Mouse (Mus musculus) cerebellum, adult 2 months (tissue): ENCODE data around the gene Ednra. TPM values are rescaled to one million over a fixed set of nuclear protein-coding genes. Genes with fewer than 3 reads are reported as not detected.

Experiments
- DNase-seq, 2 experiments: peaks; one replicate each; pipeline ENCODE4 v3.0.0; 2021
- H3K27ac ChIP-seq: fragments of 200-500 bp; 2 replicates; pipeline ENCODE4 v1.5.1; 2012; ENCODE audit warnings: low read length, control low read depth, inconsistent platforms; ENCODE audit not compliant: insufficient read depth
- H3K27me3 ChIP-seq: fragments of 200-500 bp; 2 replicates; pipeline ENCODE4 v1.6.1; 2012; ENCODE audit warnings: inconsistent platforms, mild to moderate bottlenecking, low read length, moderate library complexity; ENCODE audit not compliant: control insufficient read depth, insufficient read depth
- H3K4me1 ChIP-seq: fragments of 200-500 bp; 2 replicates; pipeline ENCODE4 v1.6.1; 2011; ENCODE audit warnings: low read length; ENCODE audit not compliant: control insufficient read depth, insufficient read depth
- H3K4me3 ChIP-seq: fragments of 200-500 bp; replicated peaks from 2 replicates; pipeline ENCODE3; 2011; ENCODE audit warnings: mild to moderate bottlenecking, low read depth, low read length, control low read depth; ENCODE audit not compliant: insufficient read depth
- CTCF ChIP-seq: fragments of 200-500 bp; IDR thresholded peaks from 2 replicates; pipeline ENCODE4 v1.5.1; 2011; ENCODE audit warnings: low read depth, mild to moderate bottlenecking, control low read depth, low read length, moderate library complexity, borderline replicate concordance; ENCODE audit not compliant: insufficient read depth
- POLR2A ChIP-seq: fragments of 200-500 bp; IDR thresholded peaks from 2 replicates; pipeline ENCODE4 v1.6.1; 2011; ENCODE audit warnings: low read length, control low read depth, borderline replicate concordance; ENCODE audit not compliant: insufficient read depth
- WGBS: fragments of 180-500 bp; shearing (Covaris S2); methylation state at CpG from one replicate; pipeline ENCODE4 v1.1.7; 2018; 5-methylcytosine and 5-hydroxymethylcytosine counted together
- polyA plus RNA-seq: library from polyadenylated mRNA; depleted of rRNA; stranded (reverse); fragments of >200 nt; gene quantifications from 2 replicates; pipeline ENCODE4 v1.2.3, GENCODE M21; 2012; rRNA removed

Gene Ednra
- 3.7 and 4.2 TPM in 2 replicates for polyA plus RNA-seq

DNA sequence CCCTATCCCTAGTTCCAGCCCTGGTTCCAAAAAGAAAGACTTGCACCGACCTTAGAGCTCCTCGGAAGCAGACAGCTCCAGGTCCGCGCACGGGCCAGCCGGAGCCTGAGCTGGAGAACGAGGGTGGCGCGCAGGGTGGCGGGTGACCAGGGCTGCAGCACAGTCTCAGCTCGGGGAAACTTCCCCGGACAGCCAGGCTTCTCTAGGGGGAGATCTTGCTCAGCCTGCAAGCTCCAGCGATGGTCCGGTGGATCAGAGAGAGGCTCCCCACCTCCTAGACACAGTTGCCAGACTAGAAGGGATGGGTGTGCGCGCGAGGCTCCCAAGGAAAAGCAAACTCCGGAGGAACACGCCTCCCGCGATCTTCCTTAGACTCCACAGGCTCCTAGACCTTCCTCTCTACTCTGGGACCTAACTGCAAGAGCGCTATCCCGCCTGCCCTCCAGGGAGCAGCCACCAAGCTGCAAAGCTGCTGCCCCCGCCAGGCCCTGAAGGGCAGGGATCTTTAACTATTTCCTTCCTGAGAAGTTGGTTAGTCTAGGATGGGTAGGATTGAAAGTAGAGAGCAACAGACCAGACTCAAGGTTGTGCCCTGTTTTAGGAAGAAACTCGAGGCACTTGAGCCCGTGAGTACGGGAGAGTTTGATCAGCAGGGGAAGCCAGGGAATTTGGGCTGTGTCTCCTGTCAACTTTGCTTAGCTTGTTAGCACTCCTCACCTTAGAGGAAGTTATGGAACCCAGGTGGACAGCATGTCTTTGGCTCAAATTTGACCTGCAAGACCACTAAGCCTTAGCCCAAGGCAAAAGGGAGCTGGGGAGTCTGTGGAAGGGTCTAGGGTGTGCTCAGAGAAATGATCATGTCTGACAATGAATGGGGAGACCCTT is at the start of gene Ednra:
Gene Ednra (minus strand): TSS at position 419 of the 885 bp plus-strand sequence.
- DNase-seq = peak in 1 of 2 experiments; percentile 5
- Histone ChIP-seq H3K27me3 (no peaks in the 10 kb centered on the region), H3K4me3 (peak within 1 kb of the TSS; percentile 22), H3K4me1 (no peaks in the 10 kb centered on the region), H3K27ac (no peak within 1 kb of the TSS)
- whole genome bisulfite sequencing = 2% methylated on average over 27 of the region's 27 CpGs
- no peak for TF ChIP-seq CTCF
- TF ChIP-seq POLR2A = no peak

- no peaks in the 10 kb centered on the region for H3K27me3 ChIP-seq
- no peak overlapping the region for H3K27ac ChIP-seq
- no peak for TF ChIP-seq CTCF
- no peak for TF ChIP-seq POLR2A
- WGBS = 87% methylated on average over 4 of the region's 4 CpGs
- no peak for DNase-seq
- no peak overlapping the region for H3K4me3 ChIP-seq
- no peaks in the 10 kb centered on the region for H3K4me1 ChIP-seq
Measured at GRCm38 (mm10) chr8:77773831-77774230, 49.6 kb upstream of the Ednra start.

DNA sequence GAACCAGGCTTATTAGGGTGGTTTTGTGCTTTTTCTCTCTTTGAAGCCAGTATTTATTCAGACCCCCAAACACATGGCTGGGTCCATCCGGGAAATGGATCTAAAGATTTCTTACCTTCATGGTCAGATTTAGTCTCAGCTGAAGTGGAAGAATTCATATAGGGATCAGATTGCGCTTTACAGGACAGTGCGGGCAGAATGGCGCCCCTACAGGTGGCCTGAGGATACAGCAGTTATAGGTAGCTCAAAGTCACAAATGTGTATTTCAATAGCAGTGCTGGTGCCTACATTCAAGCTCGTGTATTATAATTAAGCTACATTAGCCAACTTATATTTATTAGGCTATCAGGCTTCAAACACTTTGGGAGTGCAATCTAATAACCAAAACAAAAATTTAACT is 49.0 kb upstream of the Ednra start:
- Histone ChIP-seq H3K27me3 (no peaks in the 10 kb centered on the region), H3K4me3 (no peak overlapping the region), H3K4me1 (no peaks in the 10 kb centered on the region), H3K27ac (no peak overlapping the region)
- 81% methylated on average over 5 of the region's 5 CpGs for WGBS
- TF ChIP-seq CTCF (peak; percentile 12; the same call in 1 of the 2 replicates), POLR2A (no peak)
- DNase-seq = no peak

- no peak overlapping the region for H3K4me3 ChIP-seq
- H3K27me3 ChIP-seq = no peaks in the 10 kb centered on the region
- no peaks in the 10 kb centered on the region for H3K4me1 ChIP-seq
- no peak overlapping the region for H3K27ac ChIP-seq
- 31% methylated on average over 5 of the region's 5 CpGs for WGBS
- TF ChIP-seq CTCF (no peak), POLR2A (no peak)
- DNase-seq = no peak
Measured at GRCm38 (mm10) chr8:77772210-77772886, 48.1 kb upstream of the Ednra start.

DNA sequence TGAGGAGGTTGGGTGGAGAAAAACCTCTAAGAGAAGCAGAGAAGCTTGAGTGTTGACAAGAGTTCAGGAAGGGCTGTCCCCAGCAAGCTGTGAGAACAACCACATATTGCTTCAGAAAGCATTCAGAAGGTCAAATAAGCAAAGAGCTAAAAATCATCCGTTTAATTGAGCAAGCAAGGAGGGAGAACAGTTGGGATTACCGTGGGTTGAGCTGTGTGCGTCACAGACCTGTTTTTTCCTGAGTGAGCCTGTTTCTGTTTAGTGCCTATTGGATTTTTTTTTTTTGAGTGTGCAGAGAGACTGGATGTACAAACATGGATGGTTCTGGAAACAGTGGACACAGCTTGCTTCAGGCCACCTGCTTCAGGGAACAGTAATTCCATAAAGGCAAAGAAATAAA is 46.7 kb upstream of the Ednra start:
- 53% methylated on average over 3 of the region's 3 CpGs for WGBS
- H3K27me3 ChIP-seq = no peaks in the 10 kb centered on the region
- H3K27ac ChIP-seq = no peak overlapping the region
- H3K4me3 ChIP-seq = no peak overlapping the region
- peak in 1 of 2 experiments; percentile 6 for DNase-seq
- TF ChIP-seq POLR2A (no peak), CTCF (no peak)
- H3K4me1 ChIP-seq = no peaks in the 10 kb centered on the region

- no peak for DNase-seq
- H3K27ac ChIP-seq = no peak overlapping the region
- no peak overlapping the region for H3K4me3 ChIP-seq
- TF ChIP-seq POLR2A (no peak), CTCF (no peak)
- no peaks in the 10 kb centered on the region for H3K27me3 ChIP-seq
- WGBS = 85% methylated on average over 5 of the region's 5 CpGs
- no peaks in the 10 kb centered on the region for H3K4me1 ChIP-seq
Measured at GRCm38 (mm10) chr8:77768916-77769315, 44.7 kb upstream of the Ednra start.

- 77% methylated on average over 8 of the region's 8 CpGs for WGBS
- H3K4me1 ChIP-seq = no peaks in the 10 kb centered on the region
- H3K27ac ChIP-seq = no peak overlapping the region
- no peaks in the 10 kb centered on the region for H3K27me3 ChIP-seq
- no peak for TF ChIP-seq POLR2A
- TF ChIP-seq CTCF = no peak
- H3K4me3 ChIP-seq = no peak overlapping the region
- DNase-seq = no peak
Measured at GRCm38 (mm10) chr8:77764253-77764652, 40.0 kb upstream of the Ednra start.

DNA sequence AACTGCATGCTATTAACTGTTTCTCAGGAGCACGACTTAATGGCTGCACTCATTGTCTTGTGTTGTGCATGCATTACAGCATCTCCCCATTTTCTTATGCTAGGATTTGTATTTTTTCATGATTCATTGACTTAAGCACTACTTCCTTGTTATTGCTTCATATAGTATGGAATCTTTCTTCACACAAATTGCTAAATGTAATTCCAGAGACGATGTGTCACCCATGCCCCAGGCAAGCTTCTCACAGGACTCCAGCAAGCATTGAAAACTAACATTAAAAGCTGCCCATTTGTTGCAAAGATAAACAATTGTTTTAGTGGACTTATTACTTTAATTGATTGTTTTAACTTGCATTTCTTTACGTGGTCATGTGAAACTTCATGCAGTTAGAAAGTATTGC is 38.7 kb upstream of the Ednra start:
- 83% methylated on average over 3 of the region's 3 CpGs for WGBS
- no peaks in the 10 kb centered on the region for H3K27me3 ChIP-seq
- no peak for DNase-seq
- H3K4me1 ChIP-seq = no peaks in the 10 kb centered on the region
- TF ChIP-seq POLR2A (no peak), CTCF (no peak)
- no peak overlapping the region for H3K27ac ChIP-seq
- no peak overlapping the region for H3K4me3 ChIP-seq
